Mouse (Mus musculus) embryonic facial prominence, embryonic 13.5 days (tissue): ENCODE measurements around the gene Arglu1. TPM values are rescaled to one million over a fixed set of nuclear protein-coding genes. Genes with fewer than 3 reads are reported as not detected.

Experiments
- ATAC-seq: fragments of 200-750 bp; cut with Nextera tagmentation; 2 replicates; pipeline ENCODE4 v1.8.0; 2017; ENCODE audit warnings: low read depth; ENCODE audit not compliant: insufficient number of reproducible peaks, insufficient read depth, low FRiP score, low TSS enrichment
- H3K27ac ChIP-seq: fragments of 300-500 bp; sonication (generic); 2 replicates; pipeline ENCODE4 v1.5.1; 2015; ENCODE audit warnings: moderate library complexity, mild to moderate bottlenecking, inconsistent platforms
- H3K27me3 ChIP-seq: fragments of 300-500 bp; sonication (generic); 2 replicates; pipeline ENCODE4 v1.6.1; 2015; ENCODE audit warnings: mild to moderate bottlenecking, inconsistent platforms
- H3K36me3 ChIP-seq: fragments of 300-500 bp; sonication (generic); 2 replicates; pipeline ENCODE4 v1.6.1; 2015; ENCODE audit warnings: mild to moderate bottlenecking, inconsistent platforms
- H3K4me1 ChIP-seq: fragments of 300-500 bp; sonication (generic); 2 replicates; pipeline ENCODE4 v1.6.1; 2015; ENCODE audit warnings: inconsistent platforms
- H3K4me2 ChIP-seq: fragments of 300-500 bp; sonication (generic); 2 replicates; pipeline ENCODE4 v1.6.1; 2015; ENCODE audit warnings: moderate library complexity, mild to moderate bottlenecking, inconsistent platforms
- H3K4me3 ChIP-seq: fragments of 300-500 bp; sonication (generic); 2 replicates; pipeline ENCODE4 v1.5.1; 2015; ENCODE audit warnings: mild to moderate bottlenecking, inconsistent platforms
- H3K9ac ChIP-seq: fragments of 300-500 bp; sonication (generic); 2 replicates; pipeline ENCODE4 v1.6.1; 2015; ENCODE audit warnings: mild to moderate bottlenecking, inconsistent platforms
- H3K9me3 ChIP-seq: fragments of 300-500 bp; sonication (generic); 2 replicates; pipeline ENCODE4 v1.6.1; 2016; ENCODE audit warnings: inconsistent platforms
- WGBS: fragments of 180-500 bp; shearing (Covaris S2); methylation state at CpG from one replicate; pipeline ENCODE4 v1.1.7; 2015; ENCODE audit warnings: mixed read lengths; 5-methylcytosine and 5-hydroxymethylcytosine counted together
- polyA plus RNA-seq: library from polyadenylated mRNA; unstranded; fragments of >200 nt; fragmentation: Nextera tagmentation; extraction: Ambion mirVana; gene quantifications from 2 replicates; pipeline ENCODE4 v1.2.1, GENCODE M21; 2015

Arglu1 gene
- polyA plus RNA-seq, 1 experiment from 2014 or later: 184 TPM

DNA sequence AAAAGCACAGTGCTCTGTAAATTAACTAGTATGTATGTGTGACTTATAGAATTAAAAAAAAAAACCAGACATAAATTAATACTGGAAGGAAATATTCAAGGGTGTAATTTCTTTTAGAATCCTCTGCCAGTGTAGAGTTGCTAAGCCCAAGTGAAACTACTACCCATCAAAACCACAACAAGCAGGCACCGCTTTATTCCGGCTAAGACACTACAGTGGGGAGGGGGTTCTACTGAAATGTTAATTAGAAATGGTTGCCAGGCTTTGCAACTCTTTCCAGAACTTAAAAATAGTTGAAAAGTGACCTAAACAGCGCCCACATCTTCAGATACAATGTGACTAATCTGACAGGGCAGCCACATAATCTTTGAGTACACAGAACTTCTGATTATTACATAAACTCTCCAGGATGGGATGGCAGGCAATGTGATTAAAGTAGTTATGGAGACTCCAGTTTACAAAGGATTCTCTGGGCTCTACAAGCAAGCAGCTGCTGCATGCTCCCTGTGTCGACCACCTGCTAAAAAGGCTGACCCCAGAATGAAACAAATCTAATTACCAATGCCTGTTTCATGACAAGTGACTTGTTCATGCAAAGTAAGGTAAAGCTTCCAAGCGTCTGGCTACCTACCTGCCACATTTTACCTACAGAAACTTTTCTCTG, 32.5 kb downstream of the Arglu1 start:
- peak overlapping the region; percentile 86 for H3K4me2 ChIP-seq
- no peaks in the 10 kb centered on the region for H3K27me3 ChIP-seq
- ATAC-seq: no peak
- peak overlapping the region; percentile 95 for H3K4me3 ChIP-seq
- no peaks in the 10 kb centered on the region for H3K9me3 ChIP-seq
- peak overlapping the region; percentile 98 for H3K9ac ChIP-seq
- no peaks in the 10 kb centered on the region for H3K36me3 ChIP-seq
- WGBS: 11% methylated on average over 5 of the region's 5 CpGs
- peak overlapping the region; percentile 89 for H3K27ac ChIP-seq
- H3K4me1 ChIP-seq: peaks cover 53% of the 10 kb centered on the region

- WGBS: 15% methylated on average over 14 of the region's 14 CpGs
- H3K27me3 ChIP-seq: no peaks in the 10 kb centered on the region
- peak overlapping the region; percentile 86 for H3K4me2 ChIP-seq
- H3K9ac ChIP-seq: peak overlapping the region; percentile 64
- H3K27ac ChIP-seq: peak overlapping the region; percentile 33; the same call in 1 of the 2 replicates
- no peaks in the 10 kb centered on the region for H3K36me3 ChIP-seq
- peak overlapping the region; percentile 95 for H3K4me3 ChIP-seq
- ATAC-seq: no peak
- no peaks in the 10 kb centered on the region for H3K9me3 ChIP-seq
- peaks cover 61% of the 10 kb centered on the region for H3K4me1 ChIP-seq
Observed at GRCm38 (mm10) chr8:8656578-8657441, 33.5 kb downstream of the Arglu1 start.

GRCm38 (mm10) chr8:8655346-8656340, 34.7 kb downstream of the Arglu1 start:
- no peaks in the 10 kb centered on the region for H3K9me3 ChIP-seq
- H3K27ac ChIP-seq: no peak overlapping the region
- ATAC-seq: no peak
- H3K4me3 ChIP-seq: peak overlapping the region; percentile 95
- peak overlapping the region; percentile 64 for H3K9ac ChIP-seq
- H3K4me1 ChIP-seq: peaks cover 72% of the 10 kb centered on the region
- WGBS: 23% methylated on average over 24 of the region's 24 CpGs
- peak overlapping the region; percentile 86 for H3K4me2 ChIP-seq
- no peaks in the 10 kb centered on the region for H3K36me3 ChIP-seq
- no peaks in the 10 kb centered on the region for H3K27me3 ChIP-seq

GRCm38 (mm10) chr8:8653906-8654489, 36.3 kb downstream of the Arglu1 start:
- Histone ChIP-seq H3K9ac (peak overlapping the region; percentile 21), H3K36me3 (peaks cover 5% of the 10 kb centered on the region; the same call in 1 of the 2 replicates), H3K27ac (0 out of 2 replicates have a peak overlapping the region, but pooled peaks have one; percentile 11), H3K4me2 (peak overlapping the region; percentile 86), H3K9me3 (no peaks in the 10 kb centered on the region), H3K4me3 (no peak overlapping the region), H3K4me1 (peaks cover 88% of the 10 kb centered on the region), H3K27me3 (no peaks in the 10 kb centered on the region)
- ATAC-seq: no peak
- 59% methylated on average over 12 of the region's 12 CpGs for WGBS

GRCm38 (mm10) chr8:8653343-8653742, 37.0 kb downstream of the Arglu1 start:
- H3K4me2 ChIP-seq: peak overlapping the region; percentile 86
- peaks cover 5% of the 10 kb centered on the region; the same call in 1 of the 2 replicates for H3K36me3 ChIP-seq
- WGBS: 60% methylated on average over 5 of the region's 5 CpGs

DNA sequence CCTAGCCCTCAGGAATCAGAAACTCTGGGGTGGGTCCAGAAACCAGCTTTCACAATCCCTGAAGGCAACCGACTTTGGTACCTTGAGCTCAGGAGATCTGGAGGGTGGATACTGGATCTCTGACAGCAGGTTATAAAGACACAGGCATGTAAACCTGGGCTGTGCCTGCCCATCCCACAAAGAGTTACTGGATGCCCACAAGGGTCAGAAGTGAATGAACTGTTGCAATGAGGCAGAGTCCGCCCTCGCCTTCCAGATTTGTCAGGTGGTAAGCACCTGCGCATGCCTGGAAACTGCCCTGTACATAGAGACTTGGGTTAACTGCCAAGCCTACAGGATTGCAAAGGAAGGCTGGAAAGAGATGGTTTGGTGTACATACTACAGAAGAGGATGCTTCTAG, 37.9 kb downstream of the Arglu1 start:
- Histone ChIP-seq H3K27ac (no peak overlapping the region), H3K9ac (no peak overlapping the region), H3K4me2 (peak overlapping the region; percentile 86), H3K9me3 (no peaks in the 10 kb centered on the region), H3K4me3 (no peak overlapping the region), H3K27me3 (no peaks in the 10 kb centered on the region), H3K36me3 (peaks cover 5% of the 10 kb centered on the region; the same call in 1 of the 2 replicates), H3K4me1 (peaks cover 94% of the 10 kb centered on the region)
- 81% methylated on average over 4 of the region's 4 CpGs for WGBS
- ATAC-seq: no peak

More at GRCm38 (mm10) chr8:8653343-8653742, 37.0 kb downstream of the Arglu1 start:
- no peak for ATAC-seq
- Histone ChIP-seq H3K27ac (peak overlapping the region; percentile 11; the same call in 1 of the 2 replicates), H3K4me1 (peaks cover 94% of the 10 kb centered on the region), H3K9me3 (no peaks in the 10 kb centered on the region), H3K27me3 (no peaks in the 10 kb centered on the region), H3K9ac (no peak overlapping the region; the same call in 1 of the 2 replicates), H3K4me3 (no peak overlapping the region)

- 24% methylated on average over 8 of the region's 8 CpGs for WGBS
- H3K9ac ChIP-seq: no peak overlapping the region
- no peaks in the 10 kb centered on the region for H3K9me3 ChIP-seq
- peak overlapping the region; percentile 41 for H3K4me2 ChIP-seq
- peaks cover 88% of the 10 kb centered on the region for H3K4me1 ChIP-seq
- no peak for ATAC-seq
- H3K27ac ChIP-seq: peak overlapping the region; percentile 76
- H3K27me3 ChIP-seq: no peaks in the 10 kb centered on the region
- no peak overlapping the region for H3K4me3 ChIP-seq
- peaks cover 5% of the 10 kb centered on the region; the same call in 1 of the 2 replicates for H3K36me3 ChIP-seq
Observed at GRCm38 (mm10) chr8:8649944-8650343, 40.4 kb downstream of the Arglu1 start.

GRCm38 (mm10) chr8:8649536-8649935, 40.8 kb downstream of the Arglu1 start:
- H3K27ac ChIP-seq: peak overlapping the region; percentile 76
- ATAC-seq: no peak

DNA sequence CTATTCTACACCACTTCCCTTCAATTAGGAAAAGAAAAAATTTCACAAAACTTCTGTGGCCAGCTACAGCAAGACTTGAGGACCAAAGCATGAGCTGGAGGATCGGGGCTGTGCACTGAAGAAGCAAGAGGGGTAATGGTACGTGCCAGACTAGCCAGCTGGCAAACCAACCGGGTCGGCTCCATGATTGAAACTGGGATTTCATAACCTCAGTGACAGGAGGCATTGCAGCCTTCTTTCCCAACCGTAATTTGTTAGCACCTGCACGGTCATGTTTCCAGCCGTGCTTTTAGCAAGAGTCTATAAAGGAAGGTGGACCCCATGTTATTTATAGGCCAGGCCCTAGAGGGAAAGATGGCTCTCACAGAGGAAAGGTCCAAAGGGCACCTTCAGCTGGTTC, 41.6 kb downstream of the Arglu1 start:
- 63% methylated on average over 7 of the region's 7 CpGs for WGBS
- Histone ChIP-seq H3K27ac (peak overlapping the region; percentile 76; the same call in 1 of the 2 replicates), H3K4me2 (no peak overlapping the region), H3K27me3 (no peaks in the 10 kb centered on the region), H3K4me3 (no peak overlapping the region), H3K9ac (no peak overlapping the region), H3K9me3 (no peaks in the 10 kb centered on the region), H3K36me3 (peaks cover 5% of the 10 kb centered on the region; the same call in 1 of the 2 replicates), H3K4me1 (peaks cover 85% of the 10 kb centered on the region)
- no peak for ATAC-seq

More at GRCm38 (mm10) chr8:8649536-8649935, 40.8 kb downstream of the Arglu1 start:
- Histone ChIP-seq H3K4me1 (peaks cover 86% of the 10 kb centered on the region), H3K36me3 (peaks cover 5% of the 10 kb centered on the region; the same call in 1 of the 2 replicates), H3K9ac (no peak overlapping the region), H3K27me3 (no peaks in the 10 kb centered on the region), H3K4me2 (peak overlapping the region; percentile 41), H3K9me3 (no peaks in the 10 kb centered on the region), H3K4me3 (no peak overlapping the region)
- 80% methylated on average over 3 of the region's 3 CpGs for WGBS

- H3K4me3 ChIP-seq: no peak overlapping the region
- 0 out of 2 replicates have a peak overlapping the region, but pooled peaks have one; percentile 17 for H3K27ac ChIP-seq
- peaks cover 5% of the 10 kb centered on the region; the same call in 1 of the 2 replicates for H3K36me3 ChIP-seq
- H3K9me3 ChIP-seq: no peaks in the 10 kb centered on the region
- no peak overlapping the region for H3K4me2 ChIP-seq
- ATAC-seq: peak; percentile 50
- no peak overlapping the region for H3K9ac ChIP-seq
- no peaks in the 10 kb centered on the region for H3K27me3 ChIP-seq
- H3K4me1 ChIP-seq: peaks cover 81% of the 10 kb centered on the region
- WGBS: 49% methylated on average over 7 of the region's 7 CpGs
Observed at GRCm38 (mm10) chr8:8647824-8648223, 42.5 kb downstream of the Arglu1 start.
